Mouse (Mus musculus): Measurements from ENCODE around the gene Map3k5. TPM values are rescaled to one million over a fixed set of nuclear protein-coding genes. Genes with fewer than 3 reads are reported as not detected.
"Not testable (repeated sequence)": the region's sequence is repeated elsewhere in the genome, so short reads cannot be mapped to it uniquely, and the experiment has no call there.

Map3k5 gene
- 10 to 100 TPM; 36.5 to 39.3 TPM for total RNA-seq (2021)

GRCm38 (mm10) chr10:19934384-19935294 lies at the start of gene Map3k5:
Map3k5 (plus strand) TSS chr10:19934472.
- intact Hi-C loops (cut with DNase I), result loop anchor here (1.0 to 5.0 kb wide), 2 partner anchors 139 to 183 kb away; no protein-coding TSS in a partner anchor
- peak in 1 of 2 experiments; percentile 67 for DNase-seq (ENCODE audit: extremely low spot score in 1 of 2, low spot score in 2 of 2)

GRCm38 (mm10) chr10:19886249-19886648 lies 48.0 kb upstream of the Map3k5 start:
- intact Hi-C loops (cut with DNase I), result no loop called here

DNA sequence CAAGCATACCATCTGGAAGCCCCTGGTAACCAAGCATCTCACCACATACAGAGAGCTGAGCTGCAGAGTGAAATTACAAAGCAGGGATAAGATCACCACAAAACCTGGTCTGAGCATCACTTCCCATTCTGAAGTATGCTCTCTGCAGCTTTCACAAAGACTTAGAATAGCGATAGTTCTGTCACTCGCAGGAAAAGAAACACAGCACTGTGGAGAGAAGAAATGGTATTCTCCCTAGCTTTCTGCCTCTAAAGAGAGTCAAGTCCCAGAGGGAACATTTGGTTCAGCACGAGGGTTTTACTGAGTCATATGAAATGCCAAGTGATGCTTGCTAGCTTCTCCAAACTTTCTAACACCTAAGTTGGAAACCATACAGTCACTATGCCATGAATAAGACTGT lies 44.4 kb upstream of the Map3k5 start:
- no peak for DNase-seq (ENCODE audit: extremely low spot score in 1 of 2, low spot score in 2 of 2)
- intact Hi-C loops (cut with DNase I), result loop anchor here (5.0 kb wide), 1 partner anchor 178 kb away; the partner anchor contains the start of gene Il20ra

More at GRCm38 (mm10) chr10:19886249-19886648, 48.0 kb upstream of the Map3k5 start:
- DNase-seq (ENCODE audit: extremely low spot score in 1 of 2, low spot score in 2 of 2), result no peak

DNA sequence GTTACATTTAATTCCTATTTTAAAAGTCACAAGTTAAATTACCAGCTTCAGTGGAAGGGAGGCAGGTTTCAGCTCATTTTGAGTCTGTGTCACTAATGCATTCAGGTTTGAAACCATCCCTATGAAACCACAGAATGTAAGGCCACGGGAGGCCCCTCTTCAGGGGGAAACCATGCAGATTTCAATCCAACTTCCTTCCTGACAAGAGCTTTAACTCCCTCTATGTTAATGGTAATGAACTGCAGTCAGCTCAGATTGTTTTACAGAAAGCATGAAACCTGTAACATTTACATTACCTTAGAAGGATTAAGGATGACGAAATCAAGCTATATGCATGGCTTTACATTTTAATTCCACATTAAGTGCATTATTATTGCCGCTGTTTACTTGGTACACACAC lies 42.6 kb upstream of the Map3k5 start:
- DNase-seq (ENCODE audit: extremely low spot score in 1 of 2, low spot score in 2 of 2), result no peak
- intact Hi-C loops (cut with DNase I), result loop anchor here (5.0 kb wide), 1 partner anchor 179 kb away; the partner anchor contains the start of gene Il20ra

DNA sequence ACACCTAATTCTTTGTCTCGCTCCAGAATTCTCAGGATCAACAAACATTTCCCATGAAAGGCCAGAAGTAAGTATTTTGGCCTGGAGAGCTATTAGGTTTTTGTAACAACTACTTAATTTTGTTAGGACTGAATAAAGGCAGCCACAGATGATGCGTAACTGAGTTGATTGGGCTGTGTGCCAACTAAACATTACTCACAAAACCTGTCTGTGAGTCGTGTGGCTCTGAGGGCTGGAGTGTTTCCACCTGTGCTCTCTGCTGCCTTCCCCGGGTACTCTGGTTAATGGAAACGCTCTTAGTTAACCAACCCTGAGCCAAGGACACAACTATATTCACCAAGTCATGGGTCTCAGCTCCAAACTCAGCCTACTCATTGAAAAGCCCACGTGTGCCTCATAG lies 41.1 kb upstream of the Map3k5 start:
- no peak for DNase-seq (ENCODE audit: extremely low spot score in 1 of 2, low spot score in 2 of 2)
- intact Hi-C loops (cut with DNase I), result loop anchor here (5.0 kb wide), 1 partner anchor 181 kb away; the partner anchor contains the start of gene Il20ra

DNA sequence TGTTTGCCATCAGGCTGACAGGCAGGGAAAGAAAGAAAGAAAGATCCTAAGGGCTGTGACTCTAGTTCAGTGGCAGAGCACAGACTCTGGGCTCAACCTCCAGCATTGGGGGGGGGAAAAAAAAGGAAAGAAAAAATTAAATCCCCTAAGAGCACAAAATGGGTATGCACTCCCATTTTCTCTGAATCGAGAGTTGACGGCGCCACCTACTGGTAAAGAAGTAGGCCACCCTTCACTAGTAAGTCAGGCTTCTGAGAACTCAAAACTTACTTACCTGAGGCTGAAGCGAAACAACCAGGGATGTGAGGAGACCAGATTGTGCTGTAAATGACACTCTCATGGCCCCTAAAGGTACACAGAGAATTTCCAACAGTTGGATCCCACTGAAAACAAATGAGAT lies 40.3 kb upstream of the Map3k5 start:
- intact Hi-C loops (cut with DNase I), result loop anchor here (2.0 to 5.0 kb wide), 2 partner anchors 182 to 653 kb away; partner anchors contain the start of gene Il20ra
- peak; percentile 32 to 33 for DNase-seq (ENCODE audit: extremely low spot score in 1 of 2, low spot score in 2 of 2)

DNA sequence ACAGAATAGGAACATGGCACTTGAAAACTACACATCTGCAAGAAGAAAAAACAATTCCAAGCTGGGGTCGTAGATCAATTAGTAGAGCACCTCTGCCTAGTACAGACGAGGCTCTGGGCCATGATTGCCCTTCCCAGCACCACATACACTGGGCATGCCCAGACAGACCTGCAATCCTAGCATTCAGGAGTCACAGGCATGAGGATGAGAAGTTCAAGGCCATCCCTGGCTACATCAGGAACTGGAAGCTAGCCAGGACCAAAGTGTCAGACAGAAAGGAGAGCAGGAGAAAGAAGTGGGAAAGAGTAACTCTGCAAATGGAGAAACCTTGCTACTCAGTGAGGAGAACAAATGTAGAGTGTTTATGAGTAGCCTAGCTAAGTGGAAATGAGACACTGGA lies 34.1 kb upstream of the Map3k5 start:
- DNase-seq (ENCODE audit: extremely low spot score in 1 of 2, low spot score in 2 of 2), result no peak
- intact Hi-C loops (cut with DNase I), result no loop called here

DNA sequence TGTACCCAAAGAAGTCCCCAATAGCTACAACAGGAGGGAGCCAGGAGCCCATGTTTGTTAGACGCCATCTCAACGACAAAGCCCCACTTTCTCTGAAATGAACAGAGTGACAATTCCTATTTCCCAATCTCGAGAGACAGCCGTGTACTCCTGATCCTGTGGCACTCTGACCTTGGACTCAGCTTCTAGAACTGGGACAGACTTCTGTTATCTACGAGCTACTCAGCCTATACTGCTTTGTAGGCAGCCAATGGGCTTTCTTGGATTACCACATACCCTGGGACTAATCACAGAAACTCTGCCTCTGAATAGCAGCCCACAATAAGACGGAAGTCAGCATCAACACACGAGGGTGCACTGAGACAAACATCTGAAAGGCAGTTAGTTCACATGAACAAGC lies 32.3 kb upstream of the Map3k5 start:
- intact Hi-C loops (cut with DNase I), result no loop called here
- DNase-seq (ENCODE audit: extremely low spot score in 1 of 2, low spot score in 2 of 2), result no peak

GRCm38 (mm10) chr10:19904077-19904820 lies 30.0 kb upstream of the Map3k5 start:
- DNase-seq (ENCODE audit: extremely low spot score in 1 of 2, low spot score in 2 of 2), result peak in 1 of 2 experiments; percentile 47
- intact Hi-C loops (cut with DNase I), result no loop called here

DNA sequence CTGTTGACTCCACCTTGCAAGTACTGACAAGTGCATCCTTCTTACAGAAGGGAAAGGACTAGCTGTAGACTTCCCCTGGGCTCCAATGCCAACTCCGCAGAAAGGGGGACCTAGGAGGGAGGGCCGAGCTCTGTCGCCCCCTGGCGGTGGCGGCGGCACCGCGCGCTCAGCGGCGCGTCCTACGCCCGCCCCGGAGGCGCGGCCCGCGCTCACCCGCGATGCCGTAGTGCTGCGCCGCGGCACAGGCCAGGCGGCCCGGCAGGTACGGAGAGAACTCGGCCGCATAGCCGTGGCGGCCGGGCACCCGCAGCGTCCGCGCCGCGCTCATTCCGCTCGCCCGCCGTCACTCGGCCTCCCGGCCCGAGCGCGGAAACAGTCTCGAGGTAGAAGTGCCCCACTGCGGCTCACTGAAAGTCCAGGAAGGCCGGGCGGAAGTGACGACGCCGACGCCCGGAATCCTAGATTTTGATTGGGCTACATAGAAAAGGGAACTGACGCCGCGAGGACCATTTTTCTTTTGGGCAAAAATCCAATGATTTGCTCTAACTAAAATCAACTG lies 26.9 kb upstream of the Map3k5 start, which contains the start of gene Pex7:
Pex7 (minus strand) TSS at position 444 of the 559 bp plus-strand sequence.
- intact Hi-C loops (cut with DNase I), result loop anchor here (5.0 kb wide), 1 partner anchor 215 kb away; no protein-coding TSS in a partner anchor
- DNase-seq (ENCODE audit: extremely low spot score in 1 of 2, low spot score in 2 of 2), result peak; percentile 92 to 94

DNA sequence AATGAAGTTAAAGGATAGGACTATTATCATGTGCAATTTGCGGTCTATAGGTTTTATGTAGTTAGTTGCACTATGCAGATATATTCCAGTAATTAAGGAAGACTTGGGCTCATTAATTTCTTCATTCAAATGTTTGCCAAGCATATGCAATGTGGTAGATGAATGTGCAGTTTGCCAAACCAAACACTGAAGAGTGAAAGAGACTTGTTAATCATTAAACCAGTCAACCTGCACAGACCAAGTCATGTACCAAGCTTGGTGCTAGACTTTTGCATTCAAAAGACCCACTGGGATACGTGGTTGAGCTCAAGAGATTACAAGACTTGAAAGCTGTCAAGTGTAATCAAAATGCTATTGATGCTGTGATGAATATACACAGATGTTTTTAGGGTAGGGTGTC lies 26.2 kb upstream of the Map3k5 start:
- no peak for DNase-seq (ENCODE audit: extremely low spot score in 1 of 2, low spot score in 2 of 2)
- intact Hi-C loops (cut with DNase I), result loop anchor here (5.0 kb wide), 1 partner anchor 214 kb away; no protein-coding TSS in a partner anchor

DNA sequence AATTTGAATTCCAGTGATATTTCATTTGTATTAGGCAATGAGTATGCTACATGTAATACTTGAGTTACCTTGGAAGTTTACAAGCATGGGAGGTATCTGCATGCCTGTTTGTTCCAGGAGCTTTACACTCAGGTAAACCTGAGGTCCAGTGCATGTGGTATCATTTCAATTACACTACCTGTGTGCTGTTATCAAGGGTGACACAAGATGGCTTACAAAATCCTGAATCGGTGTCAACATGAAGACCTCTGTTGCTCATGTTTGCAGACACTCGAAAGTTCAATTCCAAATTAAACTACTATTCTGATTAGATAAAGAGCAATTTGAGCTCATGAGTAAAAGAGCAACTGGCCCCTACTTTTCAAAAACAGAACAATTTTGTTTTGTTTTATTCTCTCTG lies 23.8 kb upstream of the Map3k5 start:
- intact Hi-C loops (cut with DNase I), result no loop called here
- DNase-seq (ENCODE audit: extremely low spot score in 1 of 2, low spot score in 2 of 2), result no peak

- intact Hi-C loops (cut with DNase I), result no loop called here
- no peak for DNase-seq (ENCODE audit: extremely low spot score in 1 of 2, low spot score in 2 of 2)
Measured at GRCm38 (mm10) chr10:19911583-19911982, 22.7 kb upstream of the Map3k5 start.

GRCm38 (mm10) chr10:19913806-19914205 lies 20.5 kb upstream of the Map3k5 start:
- DNase-seq (ENCODE audit: extremely low spot score in 1 of 2, low spot score in 2 of 2), result no peak
- intact Hi-C loops (cut with DNase I), result no loop called here

- peak; percentile 57 to 68 for DNase-seq (ENCODE audit: extremely low spot score in 1 of 2, low spot score in 2 of 2)
- intact Hi-C loops (cut with DNase I), result no loop called here
Measured at GRCm38 (mm10) chr10:19915301-19915700, 19.0 kb upstream of the Map3k5 start.

DNA sequence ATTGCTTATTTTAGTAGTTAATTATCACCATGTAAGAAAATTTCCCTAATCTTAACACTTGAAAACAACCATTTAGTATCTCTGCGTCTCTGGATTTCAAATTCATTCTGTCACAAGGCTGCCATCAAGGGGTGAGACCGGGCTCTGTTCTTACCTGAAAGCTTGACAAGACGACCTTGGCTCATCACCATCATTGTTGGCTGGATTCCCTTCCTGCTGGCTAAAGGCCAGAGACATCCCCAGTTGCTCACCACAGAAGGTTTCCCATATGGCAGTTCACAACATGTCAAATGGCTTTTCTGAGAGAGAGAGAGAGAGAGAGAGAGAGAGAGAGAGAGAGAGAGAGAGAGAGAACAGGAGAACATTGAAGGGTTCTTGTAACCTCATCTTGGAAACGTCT lies 11.9 kb upstream of the Map3k5 start:
- intact Hi-C loops (cut with DNase I), result no loop called here
- DNase-seq (ENCODE audit: extremely low spot score in 1 of 2, low spot score in 2 of 2), result no peak

- no peak for DNase-seq (ENCODE audit: extremely low spot score in 1 of 2, low spot score in 2 of 2)
- intact Hi-C loops (cut with DNase I), result no loop called here
Measured at GRCm38 (mm10) chr10:19924256-19924655, 10.0 kb upstream of the Map3k5 start.

DNA sequence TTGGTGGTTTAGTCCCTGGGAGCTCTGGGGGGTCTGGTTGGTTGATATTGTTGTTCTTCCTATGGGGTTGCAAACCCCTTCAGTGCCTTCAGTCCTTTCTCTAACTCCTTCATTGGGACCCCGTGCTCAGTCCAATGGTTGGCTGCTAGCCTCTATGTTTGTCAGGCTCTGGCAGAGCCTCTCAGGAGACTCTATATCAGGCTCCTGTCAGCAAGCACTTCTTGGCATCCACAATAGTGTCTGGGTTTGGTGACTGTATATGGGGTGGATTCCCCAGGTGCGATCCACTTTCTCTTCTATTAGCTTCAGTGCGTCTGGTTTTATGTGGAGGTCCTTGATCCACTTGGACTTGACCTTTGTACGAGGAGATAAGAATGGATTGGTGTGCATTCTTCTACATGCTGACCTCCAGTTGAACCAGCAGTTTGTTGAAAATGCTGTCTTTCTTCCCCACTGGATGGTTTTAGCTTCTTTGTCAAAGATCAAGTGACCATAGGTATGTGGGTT lies 7.8 kb upstream of the Map3k5 start:
- intact Hi-C loops (cut with DNase I); DNase-seq (ENCODE audit: extremely low spot score in 1 of 2, low spot score in 2 of 2): not testable (repeated sequence)

DNA sequence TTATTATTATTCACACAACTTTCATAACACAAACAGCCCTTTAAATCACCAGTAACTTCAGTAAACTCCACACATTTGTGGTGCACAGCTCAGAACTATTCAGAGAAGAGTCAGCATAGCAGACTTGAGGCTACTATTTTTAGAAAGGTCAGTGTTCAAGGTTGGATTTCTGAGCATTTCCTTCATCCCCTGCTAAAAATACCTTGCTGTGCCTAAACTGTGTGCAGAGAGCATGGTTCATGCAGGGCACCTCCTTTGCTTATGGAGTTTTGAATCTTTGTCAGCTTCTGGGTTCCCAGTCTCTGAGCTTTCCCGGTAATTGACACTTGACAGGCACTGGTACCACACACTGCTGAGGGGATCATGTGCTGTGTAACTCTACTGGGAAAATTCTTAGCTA lies 6.1 kb upstream of the Map3k5 start:
- no peak for DNase-seq (ENCODE audit: extremely low spot score in 1 of 2, low spot score in 2 of 2)
- intact Hi-C loops (cut with DNase I), result no loop called here

All from left cerebral cortex, postnatal 10 days (tissue).